Mouse (Mus musculus) gastrocnemius, adult 2 months (tissue): ENCODE measurements around the gene Gm21852. TPM values are rescaled to one million over a fixed set of nuclear protein-coding genes. Genes with fewer than 3 reads are reported as not detected.
"Not testable (repeated sequence)": the region's sequence is repeated elsewhere in the genome, so short reads cannot be mapped to it uniquely, and the experiment has no call there.

ENCODE experiments used
- DNase-seq: peaks from one replicate; pipeline ENCODE4 v3.0.0; 2022
- H3K27ac ChIP-seq: fragments of 200-600 bp; 2 replicates; pipeline ENCODE4 v1.8.1; 2022; ENCODE audit warnings: mild to moderate bottlenecking
- H3K4me3 ChIP-seq: fragments of 200-600 bp; 2 replicates; pipeline ENCODE4 v1.8.1; 2022; ENCODE audit warnings: mild to moderate bottlenecking, moderate library complexity
- intact Hi-C: fragments of 180-260 bp; cut with DNase I; formaldehyde crosslinking; loops from one replicate; pipeline ENCODE4 v1.15.1; 2025
- long read RNA-seq, 2 experiments: library from polyadenylated mRNA; stranded (forward); transcript quantifications; one replicate each; pipeline ENCODE4 v2.0.0; 2021
- microRNA-seq: library from miRNA; unstranded; fragments of <30 nt; microRNA quantifications from one replicate; pipeline ENCODE4 v1.2.0, GENCODE M21; 2021
- total RNA-seq, 2 experiments: library from RNA; stranded (reverse); gene quantifications; 2 replicates each; pipeline ENCODE4 v1.2.3; 2021

Gene Gm21852
- not detected for total RNA-seq
- long read RNA-seq, experiment 1: 0 reads
- long read RNA-seq, experiment 2: 0 reads

DNA sequence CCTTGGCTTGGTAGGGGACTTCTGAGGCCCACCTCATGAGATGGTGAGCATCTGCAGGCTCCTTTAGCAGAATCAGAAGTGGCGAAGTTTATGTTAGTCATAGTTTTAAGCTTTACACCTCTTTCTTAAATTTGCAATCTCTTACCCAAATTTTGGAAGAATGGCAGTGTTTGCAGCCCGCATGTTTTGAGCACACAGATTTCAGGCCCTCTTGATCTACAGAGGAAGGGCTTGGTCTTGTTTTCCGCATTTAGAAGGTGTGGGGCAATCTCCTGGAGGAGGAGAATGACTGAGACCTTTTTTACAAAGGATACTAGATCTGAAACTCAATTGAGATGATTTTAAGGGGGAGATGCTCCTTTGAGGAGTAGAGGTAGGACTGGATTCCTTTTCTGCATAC lies at the start of gene Gm21852:
Gene Gm21852 (minus strand): TSS at position 101 of the 400 bp plus-strand sequence.
- DNase-seq, H3K27ac ChIP-seq, intact Hi-C loops, H3K4me3 ChIP-seq: not testable (repeated sequence)

Small RNAs within 50 kb of the gene (microRNA-seq; reads per million reads assigned to microRNA genes)
- gene Gm27466 (not detected), gene Gm28018 (not detected)

Other genes with a start within 250 kb of the Gm21852 start
- gene Gm21797, start 123.8 kb upstream of the Gm21852 start, total RNA-seq: not detected
- not detected for gene Gm20795, start 152.9 kb upstream of the Gm21852 start, total RNA-seq